Mouse (Mus musculus): ENCODE results near the gene Nf1. TPM values are rescaled to one million over a fixed set of nuclear protein-coding genes. Genes with fewer than 3 reads are reported as not detected.

Nf1 gene
- polyA plus RNA-seq, 1 experiment: 4.4 TPM

DNA sequence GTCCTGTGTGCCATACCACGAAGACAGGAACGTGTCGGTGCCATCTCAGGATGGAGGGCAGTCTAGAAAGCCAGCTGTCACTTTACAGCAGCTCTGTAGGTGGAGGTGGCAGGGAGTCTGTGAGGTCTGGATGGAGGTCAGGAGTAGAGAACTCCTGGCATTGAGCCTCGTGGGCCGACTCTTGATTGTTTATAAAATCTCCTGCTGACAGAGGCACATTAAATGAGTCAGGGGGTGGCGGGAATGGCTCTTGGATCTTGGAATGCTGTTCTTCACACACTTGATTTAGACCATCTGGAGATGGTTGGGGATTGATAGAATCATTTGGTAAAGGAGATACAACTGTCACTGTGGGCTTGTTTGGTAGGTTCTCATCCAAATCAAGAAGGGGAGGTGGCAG lies 175.8 kb downstream of the Nf1 start:
- no peak for DNase-seq (ENCODE audit: low read depth in 1 of 2, low spot score in 2 of 2)
- WGBS: 87% methylated on average over 6 of the region's 6 CpGs

GRCm38 (mm10) chr11:79515798-79516197 lies 176.3 kb downstream of the Nf1 start:
- H3K27me3 ChIP-seq (ENCODE audit: control insufficient read depth, insufficient read depth, low read length): no peaks in the 10 kb centered on the region
- WGBS: 93% methylated on average over 2 of the region's 2 CpGs
- H3K4me1 ChIP-seq (ENCODE audit: control insufficient read depth, insufficient read depth, insufficient read length): peaks cover 2% of the 10 kb centered on the region; the same call in 1 of the 2 replicates
- H3K27ac ChIP-seq (ENCODE audit: insufficient read depth, low read length): no peak overlapping the region
- no peak for DNase-seq (ENCODE audit: low read depth in 1 of 2, low spot score in 2 of 2)
- peaks cover 21% of the 10 kb centered on the region for H3K36me3 ChIP-seq (ENCODE audit: control insufficient read depth, insufficient read depth, low read length)
- TF ChIP-seq CTCF (IDR thresholded peaks at IDR 0.05; ENCODE audit: extremely low read depth, insufficient read depth, insufficient read length, insufficient replicate concordance) (no peak), POLR2A (IDR thresholded peaks at IDR 0.05; ENCODE audit: low read depth, low read length) (no peak)
- H3K4me3 ChIP-seq (ENCODE audit: extremely low read depth, insufficient read depth, insufficient read length): no peak overlapping the region

More for the DNA sequence above, 175.8 kb downstream of the Nf1 start:
- H3K36me3 ChIP-seq (ENCODE audit: control insufficient read depth, insufficient read depth, low read length): peaks cover 21% of the 10 kb centered on the region
- H3K27me3 ChIP-seq (ENCODE audit: control insufficient read depth, insufficient read depth, low read length): no peaks in the 10 kb centered on the region
- peaks cover 2% of the 10 kb centered on the region; the same call in 1 of the 2 replicates for H3K4me1 ChIP-seq (ENCODE audit: control insufficient read depth, insufficient read depth, insufficient read length)
- H3K4me3 ChIP-seq (ENCODE audit: extremely low read depth, insufficient read depth, insufficient read length): no peak overlapping the region
- H3K27ac ChIP-seq (ENCODE audit: insufficient read depth, low read length): no peak overlapping the region
- TF ChIP-seq POLR2A (IDR thresholded peaks at IDR 0.05; ENCODE audit: low read depth, low read length) (no peak), CTCF (IDR thresholded peaks at IDR 0.05; ENCODE audit: extremely low read depth, insufficient read depth, insufficient read length, insufficient replicate concordance) (no peak)

- WGBS: 38% methylated on average over 6 of the region's 6 CpGs
- DNase-seq (ENCODE audit: low read depth in 1 of 2, low spot score in 2 of 2): no peak
- no peaks in the 10 kb centered on the region for H3K27me3 ChIP-seq (ENCODE audit: control insufficient read depth, insufficient read depth, low read length)
- H3K27ac ChIP-seq (ENCODE audit: insufficient read depth, low read length): peak overlapping the region; percentile 65; the same call in 1 of the 2 replicates
- TF ChIP-seq POLR2A (IDR thresholded peaks at IDR 0.05; ENCODE audit: low read depth, low read length) (no peak), CTCF (IDR thresholded peaks at IDR 0.05; ENCODE audit: extremely low read depth, insufficient read depth, insufficient read length, insufficient replicate concordance) (no peak)
- peaks cover 17% of the 10 kb centered on the region for H3K36me3 ChIP-seq (ENCODE audit: control insufficient read depth, insufficient read depth, low read length)
- peaks cover 6% of the 10 kb centered on the region; the same call in 1 of the 2 replicates for H3K4me1 ChIP-seq (ENCODE audit: control insufficient read depth, insufficient read depth, insufficient read length)
- peak overlapping the region; percentile 29; the same call in 1 of the 2 replicates for H3K4me3 ChIP-seq (ENCODE audit: extremely low read depth, insufficient read depth, insufficient read length)
Measured at GRCm38 (mm10) chr11:79519299-79519698, 179.8 kb downstream of the Nf1 start.

GRCm38 (mm10) chr11:79519878-79520291 lies 180.4 kb downstream of the Nf1 start:
- peaks cover 15% of the 10 kb centered on the region for H3K36me3 ChIP-seq (ENCODE audit: control insufficient read depth, insufficient read depth, low read length)
- DNase-seq (ENCODE audit: low read depth in 1 of 2, low spot score in 2 of 2): peak; percentile 33 to 91
- H3K27me3 ChIP-seq (ENCODE audit: control insufficient read depth, insufficient read depth, low read length): no peaks in the 10 kb centered on the region
- peak overlapping the region; percentile 78; the same call in 1 of the 2 replicates for H3K27ac ChIP-seq (ENCODE audit: insufficient read depth, low read length)
- WGBS: 5% methylated on average over 1 of the region's 1 CpGs
- H3K4me1 ChIP-seq (ENCODE audit: control insufficient read depth, insufficient read depth, insufficient read length): peaks cover 8% of the 10 kb centered on the region; the same call in 1 of the 2 replicates
- no peak overlapping the region for H3K4me3 ChIP-seq (ENCODE audit: extremely low read depth, insufficient read depth, insufficient read length)
- TF ChIP-seq POLR2A (IDR thresholded peaks at IDR 0.05; ENCODE audit: low read depth, low read length) (peak; percentile 10; the same call in 1 of the 2 replicates), CTCF (IDR thresholded peaks at IDR 0.05; ENCODE audit: extremely low read depth, insufficient read depth, insufficient read length, insufficient replicate concordance) (no peak)

- no peak for DNase-seq (ENCODE audit: low read depth in 1 of 2, low spot score in 2 of 2)
- Histone ChIP-seq H3K36me3 (ENCODE audit: control insufficient read depth, insufficient read depth, low read length) (peaks cover 7% of the 10 kb centered on the region), H3K4me1 (ENCODE audit: control insufficient read depth, insufficient read depth, insufficient read length) (peaks cover 8% of the 10 kb centered on the region; the same call in 1 of the 2 replicates), H3K27me3 (ENCODE audit: control insufficient read depth, insufficient read depth, low read length) (no peaks in the 10 kb centered on the region), H3K27ac (ENCODE audit: insufficient read depth, low read length) (peak overlapping the region; percentile 66), H3K4me3 (ENCODE audit: extremely low read depth, insufficient read depth, insufficient read length) (no peak overlapping the region)
- TF ChIP-seq POLR2A (IDR thresholded peaks at IDR 0.05; ENCODE audit: low read depth, low read length) (no peak), CTCF (IDR thresholded peaks at IDR 0.05; ENCODE audit: extremely low read depth, insufficient read depth, insufficient read length, insufficient replicate concordance) (no peak)
Measured at GRCm38 (mm10) chr11:79520772-79521171, 181.3 kb downstream of the Nf1 start.

GRCm38 (mm10) chr11:79521930-79522329 lies 182.4 kb downstream of the Nf1 start:
- TF ChIP-seq CTCF (IDR thresholded peaks at IDR 0.05; ENCODE audit: extremely low read depth, insufficient read depth, insufficient read length, insufficient replicate concordance) (no peak), POLR2A (IDR thresholded peaks at IDR 0.05; ENCODE audit: low read depth, low read length) (no peak)
- Histone ChIP-seq H3K4me1 (ENCODE audit: control insufficient read depth, insufficient read depth, insufficient read length) (peaks cover 6% of the 10 kb centered on the region; the same call in 1 of the 2 replicates), H3K4me3 (ENCODE audit: extremely low read depth, insufficient read depth, insufficient read length) (peak overlapping the region; percentile 53), H3K36me3 (ENCODE audit: control insufficient read depth, insufficient read depth, low read length) (peaks cover 1% of the 10 kb centered on the region), H3K27ac (ENCODE audit: insufficient read depth, low read length) (peak overlapping the region; percentile 77), H3K27me3 (ENCODE audit: control insufficient read depth, insufficient read depth, low read length) (no peaks in the 10 kb centered on the region)
- peak in 1 of 2 experiments; percentile 23 for DNase-seq (ENCODE audit: low read depth in 1 of 2, low spot score in 2 of 2)

GRCm38 (mm10) chr11:79522944-79523343 lies 183.5 kb downstream of the Nf1 start:
- Histone ChIP-seq H3K27ac (ENCODE audit: insufficient read depth, low read length) (peak overlapping the region; percentile 53; the same call in 1 of the 2 replicates), H3K4me3 (ENCODE audit: extremely low read depth, insufficient read depth, insufficient read length) (peak overlapping the region; percentile 66), H3K36me3 (ENCODE audit: control insufficient read depth, insufficient read depth, low read length) (peaks cover 1% of the 10 kb centered on the region), H3K4me1 (ENCODE audit: control insufficient read depth, insufficient read depth, insufficient read length) (peaks cover 13% of the 10 kb centered on the region; the same call in 1 of the 2 replicates), H3K27me3 (ENCODE audit: control insufficient read depth, insufficient read depth, low read length) (no peaks in the 10 kb centered on the region)
- TF ChIP-seq POLR2A (IDR thresholded peaks at IDR 0.05; ENCODE audit: low read depth, low read length) (no peak), CTCF (IDR thresholded peaks at IDR 0.05; ENCODE audit: extremely low read depth, insufficient read depth, insufficient read length, insufficient replicate concordance) (no peak)
- no peak for DNase-seq (ENCODE audit: low read depth in 1 of 2, low spot score in 2 of 2)
- WGBS: 22% methylated on average over 1 of the region's 1 CpGs
